Mouse (Mus musculus) liver, postnatal 0 days (tissue): Measurements from ENCODE around the gene Itga2.

ENCODE experiments used
- CTCF ChIP-seq: sonication (generic); IDR thresholded peaks from 2 replicates; pipeline ENCODE4 v1.5.1; 2016; ENCODE audit warnings: antibody characterized with exemption, low read depth
- EP300 ChIP-seq: IDR thresholded peaks from 2 replicates; pipeline ENCODE4 v1.6.1; 2016; ENCODE audit warnings: antibody characterized with exemption, low read depth, mild to moderate bottlenecking

DNA sequence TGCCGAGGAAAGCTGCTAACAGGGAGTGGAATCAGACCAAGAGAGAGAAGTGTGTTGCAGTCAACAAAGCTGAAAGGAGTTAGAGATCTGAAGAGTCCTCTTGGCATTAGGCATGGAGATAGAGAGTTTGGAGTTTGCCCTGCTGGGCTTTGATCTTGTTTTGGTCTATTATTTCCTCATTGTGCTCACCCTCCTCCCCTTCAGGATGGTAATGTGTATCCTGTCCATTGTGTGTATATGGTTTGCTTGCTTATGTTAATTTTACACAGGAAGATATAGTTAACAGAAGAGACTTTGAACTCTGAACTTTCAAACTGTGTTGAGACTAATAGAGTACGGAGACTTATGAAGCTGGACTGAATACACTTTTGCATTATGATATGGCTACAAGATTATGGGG lies 128.9 kb downstream of the Itga2 start:
- TF ChIP-seq CTCF: no peak
- no peak for TF ChIP-seq EP300
